Mouse (Mus musculus) Muller cell, postnatal 12 days (primary cell): Measurements from ENCODE around the gene Asphd1.

Source experiments
- DNase-seq: peaks from one replicate; pipeline ENCODE4 v3.0.0-alpha.2; 2015; ENCODE audit errors: inconsistent ontology term

Gene Asphd1

DNA sequence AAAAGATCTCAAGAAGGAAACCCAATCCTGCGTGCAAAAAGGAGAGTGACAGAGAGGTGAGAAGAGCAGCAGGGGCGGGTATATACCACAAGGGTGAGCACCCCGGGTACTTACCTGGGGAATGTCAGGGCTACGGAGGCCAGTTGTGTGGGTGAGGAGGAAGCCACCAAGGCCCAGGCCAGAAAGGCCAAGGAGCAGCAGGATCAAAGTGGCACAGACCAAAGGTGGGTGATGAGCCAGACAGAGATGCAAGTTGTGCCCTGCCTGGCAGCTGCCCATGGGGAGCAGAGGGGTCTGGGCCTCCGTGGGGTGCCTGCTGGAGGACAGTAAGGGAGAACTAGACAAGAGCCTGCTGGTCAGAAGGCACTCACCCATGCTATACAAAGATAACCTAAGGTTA lies 52.5 kb downstream of the Asphd1 start:
- no peak for DNase-seq
